In the genomic region with DNA sequence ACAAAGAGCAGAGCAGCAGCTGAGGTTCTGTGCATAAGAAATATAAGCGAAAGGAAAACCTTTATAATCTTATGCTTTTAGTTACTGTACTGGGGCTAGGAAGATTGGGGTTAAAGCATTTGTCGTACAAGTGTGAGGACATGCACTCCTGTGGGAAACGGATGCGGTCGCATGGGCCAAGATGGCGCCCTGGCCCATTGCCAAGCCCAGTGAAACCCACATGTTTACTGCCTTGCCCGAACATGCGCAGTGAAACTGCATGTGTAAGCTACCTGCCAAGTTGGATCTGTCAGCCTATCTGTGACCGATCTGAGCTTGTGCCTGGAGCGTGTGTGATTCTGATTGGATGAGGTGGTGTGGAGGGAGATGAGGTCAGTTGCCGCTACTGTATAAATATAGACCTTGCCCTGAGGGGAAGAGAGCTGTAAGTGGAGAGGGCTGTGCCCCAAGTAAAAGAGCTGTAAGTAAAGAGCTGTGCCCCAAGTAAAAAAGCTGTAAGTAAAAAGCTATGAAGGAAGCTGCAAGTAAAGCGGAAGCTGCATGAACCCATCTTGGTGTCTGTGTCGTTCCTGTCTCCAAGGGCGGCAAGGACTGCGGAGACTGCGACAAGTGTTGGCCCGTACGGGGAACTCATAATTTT, we compare ENCODE assay signal across 6 mouse cellular contexts. TPM values are rescaled to one million over a fixed set of nuclear protein-coding genes. Genes with fewer than 3 reads are reported as not detected.
A peak's percentile ranks its signal among the peaks of the same experiment; 100 is the strongest.
DNase-seq lines count a peak whose midpoint lies in the region; ATAC-seq and TF ChIP-seq lines count a peak whose summit lies in the region.
"Not testable (repeated sequence)": the region's sequence is repeated elsewhere in the genome, so short reads cannot be mapped to it uniquely, and the experiment has no call there.

No protein-coding gene starts in this region.

- not testable (repeated sequence) for H3K4me3 ChIP-seq in liver, postnatal 0 days (ENCODE audit: low read depth, low read length)

- H3K36me3 ChIP-seq in liver, postnatal 0 days (replicated peaks; ENCODE audit: insufficient read depth, low read length), result not testable (repeated sequence)

- DNase-seq in adrenal gland, adult 2 months, result peak; percentile 26
- peak; percentile 22 for DNase-seq in adrenal gland, postnatal 14 days
- peak; percentile 87 for DNase-seq in heart, adult 11 months
- peak; percentile 27 for DNase-seq in left cerebral cortex, postnatal 4 days
- DNase-seq in liver, postnatal 0 days, result peak; percentile 58
- DNase-seq in testis, postnatal 10 days (ENCODE audit: low spot score), result peak; percentile 47

- not testable (repeated sequence) for H3K4me1 ChIP-seq in liver, postnatal 0 days (ENCODE audit: insufficient read depth)

- intact Hi-C loops in left cerebral cortex, postnatal 4 days (cut with DNase I), result not testable (repeated sequence)

- H3K27me3 ChIP-seq in liver, postnatal 0 days (ENCODE audit: insufficient read depth, low read length), result not testable (repeated sequence)

- not testable (repeated sequence) for H3K9me3 ChIP-seq in liver, postnatal 0 days (ENCODE audit: low read length)

- not testable (repeated sequence) for TF ChIP-seq EP300 in liver, postnatal 0 days (IDR thresholded peaks at IDR 0.05; ENCODE audit: low read depth)

- TF ChIP-seq CTCF in liver, postnatal 0 days (IDR thresholded peaks at IDR 0.05; ENCODE audit: low read depth), result not testable (repeated sequence)

- not testable (repeated sequence) for H3K9ac ChIP-seq in liver, postnatal 0 days (replicated peaks)

- H3K4me2 ChIP-seq in liver, postnatal 0 days (ENCODE audit: low read depth, low read length), result not testable (repeated sequence)

- H3K27ac ChIP-seq in liver, postnatal 0 days (ENCODE audit: low read depth), result peak overlapping the region; percentile 77

- ATAC-seq in liver, postnatal 0 days, result peak; percentile 16; the same call in 1 of the 2 replicates

- 84% methylated on average over 18 of the region's 18 CpGs for WGBS in liver, postnatal 0 days (ENCODE audit: insufficient replicate concordance)

RNA-seq across cellular contexts. Expression of a gene that starts 11.7 kb away (rescaled TPM):
- 10 to 100 TPM; 30.7 to 36.2 TPM for total RNA-seq in adrenal gland, adult 2 months (2021)
- 1.5 and 2.5 TPM in 2 replicates for polyA plus RNA-seq in adrenal gland, adult 2 months (2012; rRNA removed)
- 32.6 and 41.8 TPM in 2 replicates for total RNA-seq in adrenal gland, postnatal 14 days (2021)
- total RNA-seq in left cerebral cortex, postnatal 4 days (2021), result 1 to 10 TPM; 2.8 to 3.3 TPM
- 186 and 224 TPM in 2 replicates for polyA plus RNA-seq in liver, postnatal 0 days (2015; fragmentation: Nextera tagmentation; extraction: Ambion mirVana)

RNA-seq across cellular contexts. Expression of a gene that starts 52.3 kb away (rescaled TPM):
- total RNA-seq in adrenal gland, adult 2 months (2021), result 10 to 100 TPM; 58.6 to 69.1 TPM
- 9.3 and 12.4 TPM in 2 replicates for polyA plus RNA-seq in adrenal gland, adult 2 months (2012; rRNA removed)
- total RNA-seq in adrenal gland, postnatal 14 days (2021), result 57.3 and 57.5 TPM in 2 replicates
- 10 to 100 TPM; 32.3 to 32.9 TPM for total RNA-seq in left cerebral cortex, postnatal 4 days (2021)
- 74.6 and 75.4 TPM in 2 replicates for polyA plus RNA-seq in liver, postnatal 0 days (2015; fragmentation: Nextera tagmentation; extraction: Ambion mirVana)

Comparison
In these comparisons a context has a peak if more than half of its experiments do, and no peak if none do; other contexts are left out.
1. DNase-seq: peak in every context shown above with its lines; median percentile 87 in heart, adult 11 months; 58 in liver, postnatal 0 days; 47 in testis, postnatal 10 days; 27 in left cerebral cortex, postnatal 4 days; 26 in adrenal gland, adult 2 months; 22 in adrenal gland, postnatal 14 days.